ENCODE assay signal across 9 mouse cellular contexts in genomic region chr8:3493845-3494208, GRCm38 (mm10). TPM values are rescaled to one million over a fixed set of nuclear protein-coding genes. Genes with fewer than 3 reads are reported as not detected.
DNase-seq lines count a peak whose midpoint lies in the region; ATAC-seq and TF ChIP-seq lines count a peak whose summit lies in the region.
"Had no signal": no experiment of that assay in that cellular context is flagged by ENCODE, and none has a peak within 500 bp of the region (broad histone marks: within the 10 kb centered on the region; RNA-seq: fewer than 3 reads in every experiment).

No protein-coding gene starts in this region.

- peaks cover 38% of the 10 kb centered on the region for H3K4me1 ChIP-seq in E14TG2a.4 (replicated peaks; ENCODE audit: low read depth, low read length)
- peaks cover 25% of the 10 kb centered on the region for H3K4me1 ChIP-seq in forebrain, embryonic 15.5 days
- peaks cover 28% of the 10 kb centered on the region for H3K4me1 ChIP-seq in liver, embryonic 15.5 days (replicated peaks)

- peak overlapping the region; percentile 92 for H3K27ac ChIP-seq in forebrain, embryonic 15.5 days (replicated peaks)
- H3K27ac ChIP-seq in liver, embryonic 15.5 days (replicated peaks): no peak overlapping the region

- ATAC-seq in forebrain, embryonic 15.5 days (replicated peaks): peak; percentile 3; the same call in 1 of the 2 replicates
- ATAC-seq in liver, embryonic 15.5 days (ENCODE audit: insufficient read depth): no peak

- H3K4me3 ChIP-seq in E14TG2a.4 (replicated peaks; ENCODE audit: low read length): peak overlapping the region; percentile 91
- H3K4me3 ChIP-seq in forebrain, embryonic 15.5 days: peak overlapping the region; percentile 87
- peak overlapping the region; percentile 70 for H3K4me3 ChIP-seq in liver, embryonic 15.5 days (replicated peaks)

- H3K27me3 ChIP-seq in E14TG2a.4 (ENCODE audit: insufficient read depth, low read length): peaks cover 56% of the 10 kb centered on the region
- no peaks in the 10 kb centered on the region for H3K27me3 ChIP-seq in forebrain, embryonic 15.5 days
- H3K27me3 ChIP-seq in liver, embryonic 15.5 days: peaks cover 16% of the 10 kb centered on the region

- H3K4me2 ChIP-seq in forebrain, embryonic 15.5 days (replicated peaks): peak overlapping the region; percentile 68
- peak overlapping the region; percentile 83 for H3K4me2 ChIP-seq in liver, embryonic 15.5 days

- H3K9me3 ChIP-seq in E14TG2a.4 (ENCODE audit: low read length): no peaks in the 10 kb centered on the region
- H3K9me3 ChIP-seq in forebrain, embryonic 15.5 days: no peaks in the 10 kb centered on the region
- no peaks in the 10 kb centered on the region for H3K9me3 ChIP-seq in liver, embryonic 15.5 days (replicated peaks)

- intact Hi-C loops in heart, postnatal 10 days (cut with DNase I): loop anchor here (2.0 kb wide), 1 partner anchor 25 kb away; no protein-coding TSS in a partner anchor
- intact Hi-C loops in left cerebral cortex, postnatal 36 days (cut with DNase I): no loop called here

- WGBS in forebrain, embryonic 15.5 days: 26% methylated on average over 6 of the region's 6 CpGs
- WGBS in liver, embryonic 15.5 days (ENCODE audit: insufficient replicate concordance): 26% methylated on average over 6 of the region's 6 CpGs

- peak overlapping the region; percentile 99 for H3K9ac ChIP-seq in forebrain, embryonic 15.5 days (replicated peaks)
- peak overlapping the region; percentile 71 for H3K9ac ChIP-seq in liver, embryonic 15.5 days

- TF ChIP-seq CTCF in E14TG2a.4 (conservative IDR thresholded peaks at IDR 0.05; ENCODE audit: low read length): no peak

- peak; percentile 92 for DNase-seq in heart, adult 11 months
- no peak for DNase-seq in heart, postnatal 10 days
- DNase-seq in spleen, adult 18-20 months: no peak
- DNase-seq in ovary, postnatal 36 days (ENCODE audit: low spot score): no peak
- DNase-seq in left cerebral cortex, postnatal 36 days (ENCODE audit: low spot score in 2 of 2): no peak

- no peaks in the 10 kb centered on the region for H3K36me3 ChIP-seq in E14TG2a.4 (ENCODE audit: insufficient read depth, low read length)
- H3K36me3 ChIP-seq in forebrain, embryonic 15.5 days: peaks cover 31% of the 10 kb centered on the region
- H3K36me3 ChIP-seq in liver, embryonic 15.5 days (replicated peaks): peaks cover 11% of the 10 kb centered on the region

RNA-seq across cellular contexts. Expression of gene Zfp358, which starts 0.9 kb away (rescaled TPM):
- total RNA-seq in heart, postnatal 10 days (2021): 10 to 100 TPM; 25.7 to 27.2 TPM
- 74.3 and 79.6 TPM in 2 replicates for polyA plus RNA-seq in forebrain, embryonic 15.5 days (2015; fragmentation: Nextera tagmentation; extraction: Ambion mirVana)
- polyA plus RNA-seq in liver, embryonic 15.5 days (2015; fragmentation: Nextera tagmentation; extraction: Ambion mirVana): 4.8 and 5.8 TPM in 2 replicates
- 10 to 100 TPM; 28.7 to 30.8 TPM for total RNA-seq in left cerebral cortex, postnatal 36 days (2021)

RNA-seq across cellular contexts. Expression of gene Mcoln1, which starts 6.4 kb away (rescaled TPM):
- total RNA-seq in heart, postnatal 10 days (2021): 10 to 100 TPM; 27.1 to 28.3 TPM
- polyA plus RNA-seq in forebrain, embryonic 15.5 days (2015; fragmentation: Nextera tagmentation; extraction: Ambion mirVana): 88.9 and 95.4 TPM in 2 replicates
- polyA plus RNA-seq in liver, embryonic 15.5 days (2015; fragmentation: Nextera tagmentation; extraction: Ambion mirVana): 21.4 and 25.0 TPM in 2 replicates
- total RNA-seq in left cerebral cortex, postnatal 36 days (2021): 10 to 100 TPM; 78.8 to 98.1 TPM

RNA-seq across cellular contexts. Expression of gene Pnpla6, which starts 21.4 kb away (rescaled TPM):
- 10 to 100 TPM; 12.9 to 13.8 TPM for total RNA-seq in heart, postnatal 10 days (2021)
- 28.0 and 28.1 TPM in 2 replicates for polyA plus RNA-seq in forebrain, embryonic 15.5 days (2015; fragmentation: Nextera tagmentation; extraction: Ambion mirVana)
- polyA plus RNA-seq in liver, embryonic 15.5 days (2015; fragmentation: Nextera tagmentation; extraction: Ambion mirVana): 9.2 and 11.9 TPM in 2 replicates
- total RNA-seq in left cerebral cortex, postnatal 36 days (2021): 10 to 100 TPM; 55.9 to 79.2 TPM

RNA-seq across cellular contexts. Expression of gene Tex45, which starts 23.2 kb away (rescaled TPM):
- total RNA-seq in heart, postnatal 10 days (2021): under 1 TPM in 1 of 2 experiments, not detected in 1; 0.17 TPM
- polyA plus RNA-seq in forebrain, embryonic 15.5 days (2015; fragmentation: Nextera tagmentation; extraction: Ambion mirVana): 0.11 and 0.25 TPM in 2 replicates
- not detected in 2 replicates for polyA plus RNA-seq in liver, embryonic 15.5 days (2015; fragmentation: Nextera tagmentation; extraction: Ambion mirVana)
- total RNA-seq in left cerebral cortex, postnatal 36 days (2021): under 1 TPM in 1 of 2 experiments, not detected in 1; 0.61 TPM
- total RNA-seq: neutrophil, adult 5-6 weeks had no signal

RNA-seq across cellular contexts. Expression of gene Pex11g, which starts 26.3 kb away (rescaled TPM):
- 1 to 10 TPM; 4.4 to 5.5 TPM for total RNA-seq in heart, postnatal 10 days (2021)
- 3.3 and 3.8 TPM in 2 replicates for polyA plus RNA-seq in forebrain, embryonic 15.5 days (2015; fragmentation: Nextera tagmentation; extraction: Ambion mirVana)
- 6.7 and 8.0 TPM in 2 replicates for polyA plus RNA-seq in liver, embryonic 15.5 days (2015; fragmentation: Nextera tagmentation; extraction: Ambion mirVana)
- total RNA-seq in left cerebral cortex, postnatal 36 days (2021): 1 to 10 TPM in 1 of 2 experiments, under 1 TPM in 1; 0.54 to 1.3 TPM
